Mouse (Mus musculus): ENCODE data around the gene Strn4. TPM values are rescaled to one million over a fixed set of nuclear protein-coding genes. Genes with fewer than 3 reads are reported as not detected.

The Strn4 gene
- total and polyA plus RNA-seq, 2 experiments from 2014 or later, result 61.1 to 128 TPM

- DNase-seq (ENCODE audit: low spot score) (peak; percentile 73), ATAC-seq (ENCODE audit: insufficient read depth, low read depth) (no peak)
- Histone ChIP-seq H3K4me1 (ENCODE audit: control insufficient read depth, insufficient read depth) (0 out of 2 replicates have a peak, but pooled peaks cover 15% of the 10 kb centered on the region), H3K4me3 (ENCODE audit: low read depth, low read length) (peak overlapping the region; percentile 14; the same call in 1 of the 2 replicates), H3K9me3 (replicated peaks; ENCODE audit: control insufficient read depth, low read length) (no peaks in the 10 kb centered on the region), H3K4me2 (ENCODE audit: low read depth, low read length) (peak overlapping the region; percentile 46), H3K9ac (replicated peaks; ENCODE audit: low read depth, low read length) (no peak overlapping the region), H3K27ac (ENCODE audit: low read depth) (peak overlapping the region; percentile 84), H3K27me3 (ENCODE audit: control insufficient read depth, insufficient read depth, low read length) (no peaks in the 10 kb centered on the region), H3K36me3 (replicated peaks; ENCODE audit: control insufficient read depth, insufficient read depth, low read length) (peaks cover 16% of the 10 kb centered on the region)
- peak; percentile 93 for TF ChIP-seq CTCF (IDR thresholded peaks at IDR 0.05; ENCODE audit: low read depth)
- TF ChIP-seq EP300 (IDR thresholded peaks at IDR 0.05; ENCODE audit: low read depth), result no peak
- WGBS, result 3% methylated on average over 17 of the region's 17 CpGs
Measured at GRCm38 (mm10) chr7:16874190-16874589, 58.5 kb downstream of the Strn4 start.

- Histone ChIP-seq H3K27ac (ENCODE audit: low read depth) (peak overlapping the region; percentile 84), H3K4me3 (ENCODE audit: low read depth, low read length) (peak overlapping the region; percentile 74), H3K27me3 (ENCODE audit: control insufficient read depth, insufficient read depth, low read length) (no peaks in the 10 kb centered on the region), H3K4me1 (ENCODE audit: control insufficient read depth, insufficient read depth) (peaks cover 16% of the 10 kb centered on the region; the same call in 1 of the 2 replicates), H3K9ac (replicated peaks; ENCODE audit: low read depth, low read length) (peak overlapping the region; percentile 75), H3K36me3 (replicated peaks; ENCODE audit: control insufficient read depth, insufficient read depth, low read length) (peaks cover 10% of the 10 kb centered on the region), H3K4me2 (ENCODE audit: low read depth, low read length) (peak overlapping the region; percentile 95), H3K9me3 (replicated peaks; ENCODE audit: control insufficient read depth, low read length) (no peaks in the 10 kb centered on the region)
- ATAC-seq (ENCODE audit: insufficient read depth, low read depth) (peak; percentile 94), DNase-seq (ENCODE audit: low spot score) (peak; percentile 100)
- WGBS, result under 1% methylated on average over 33 of the region's 33 CpGs
- TF ChIP-seq EP300 (IDR thresholded peaks at IDR 0.05; ENCODE audit: low read depth) (no peak), CTCF (IDR thresholded peaks at IDR 0.05; ENCODE audit: low read depth) (peak; percentile 28)
Measured at GRCm38 (mm10) chr7:16874756-16875309, 59.1 kb downstream of the Strn4 start.

GRCm38 (mm10) chr7:16875310-16875325, 59.4 kb downstream of the Strn4 start, which contains the start of gene Dact3:
Gene Dact3, plus strand, starts transcription at chr7:16875317.
- ATAC-seq (ENCODE audit: insufficient read depth, low read depth) (no peak), DNase-seq (ENCODE audit: low spot score) (no peak)
- H3K4me3 ChIP-seq (ENCODE audit: low read depth, low read length), result peak within 1 kb of the TSS; percentile 74
- H3K9me3 ChIP-seq (replicated peaks; ENCODE audit: control insufficient read depth, low read length), result no peaks in the 10 kb centered on the region
- peaks cover 7% of the 10 kb centered on the region; the same call in 1 of the 2 replicates for H3K36me3 ChIP-seq (replicated peaks; ENCODE audit: control insufficient read depth, insufficient read depth, low read length)
- TF ChIP-seq CTCF (IDR thresholded peaks at IDR 0.05; ENCODE audit: low read depth), result no peak
- no peak for TF ChIP-seq EP300 (IDR thresholded peaks at IDR 0.05; ENCODE audit: low read depth)
- WGBS, result 0% methylated on average over 1 of the region's 1 CpGs
- peaks cover 19% of the 10 kb centered on the region; the same call in 1 of the 2 replicates for H3K4me1 ChIP-seq (ENCODE audit: control insufficient read depth, insufficient read depth)
- peak within 1 kb of the TSS; percentile 84 for H3K27ac ChIP-seq (ENCODE audit: low read depth)
- H3K9ac ChIP-seq (replicated peaks; ENCODE audit: low read depth, low read length), result peak within 1 kb of the TSS; percentile 75
- H3K4me2 ChIP-seq (ENCODE audit: low read depth, low read length), result peak within 1 kb of the TSS; percentile 95
- H3K27me3 ChIP-seq (ENCODE audit: control insufficient read depth, insufficient read depth, low read length), result no peaks in the 10 kb centered on the region

GRCm38 (mm10) chr7:16875326-16875725, 59.6 kb downstream of the Strn4 start:
- under 1% methylated on average over 30 of the region's 42 CpGs for WGBS
- peak; percentile 20 for ATAC-seq (ENCODE audit: insufficient read depth, low read depth)

GRCm38 (mm10) chr7:16876006-16876405, 60.3 kb downstream of the Strn4 start:
- ATAC-seq (ENCODE audit: insufficient read depth, low read depth) (no peak), DNase-seq (ENCODE audit: low spot score) (no peak)
- Histone ChIP-seq H3K4me3 (ENCODE audit: low read depth, low read length) (peak overlapping the region; percentile 74), H3K4me2 (ENCODE audit: low read depth, low read length) (peak overlapping the region; percentile 95), H3K27me3 (ENCODE audit: control insufficient read depth, insufficient read depth, low read length) (no peaks in the 10 kb centered on the region), H3K27ac (ENCODE audit: low read depth) (peak overlapping the region; percentile 84), H3K9me3 (replicated peaks; ENCODE audit: control insufficient read depth, low read length) (no peaks in the 10 kb centered on the region), H3K36me3 (replicated peaks; ENCODE audit: control insufficient read depth, insufficient read depth, low read length) (peaks cover 7% of the 10 kb centered on the region; the same call in 1 of the 2 replicates), H3K9ac (replicated peaks; ENCODE audit: low read depth, low read length) (peak overlapping the region; percentile 75), H3K4me1 (ENCODE audit: control insufficient read depth, insufficient read depth) (peaks cover 26% of the 10 kb centered on the region)
- 4% methylated on average over 11 of the region's 11 CpGs for WGBS
- TF ChIP-seq CTCF (IDR thresholded peaks at IDR 0.05; ENCODE audit: low read depth) (no peak), EP300 (IDR thresholded peaks at IDR 0.05; ENCODE audit: low read depth) (no peak)

More at GRCm38 (mm10) chr7:16875326-16875725, 59.6 kb downstream of the Strn4 start:
- no peak for DNase-seq (ENCODE audit: low spot score)
- no peak for TF ChIP-seq CTCF (IDR thresholded peaks at IDR 0.05; ENCODE audit: low read depth)
- no peak for TF ChIP-seq EP300 (IDR thresholded peaks at IDR 0.05; ENCODE audit: low read depth)
- Histone ChIP-seq H3K36me3 (replicated peaks; ENCODE audit: control insufficient read depth, insufficient read depth, low read length) (peaks cover 7% of the 10 kb centered on the region; the same call in 1 of the 2 replicates), H3K27me3 (ENCODE audit: control insufficient read depth, insufficient read depth, low read length) (no peaks in the 10 kb centered on the region), H3K9me3 (replicated peaks; ENCODE audit: control insufficient read depth, low read length) (no peaks in the 10 kb centered on the region), H3K9ac (replicated peaks; ENCODE audit: low read depth, low read length) (peak overlapping the region; percentile 75), H3K4me2 (ENCODE audit: low read depth, low read length) (peak overlapping the region; percentile 95), H3K4me3 (ENCODE audit: low read depth, low read length) (peak overlapping the region; percentile 74), H3K4me1 (ENCODE audit: control insufficient read depth, insufficient read depth) (peaks cover 20% of the 10 kb centered on the region; the same call in 1 of the 2 replicates), H3K27ac (ENCODE audit: low read depth) (peak overlapping the region; percentile 84)

- TF ChIP-seq CTCF (IDR thresholded peaks at IDR 0.05; ENCODE audit: low read depth), result no peak
- H3K4me2 ChIP-seq (ENCODE audit: low read depth, low read length), result peak overlapping the region; percentile 95
- peaks cover 27% of the 10 kb centered on the region for H3K4me1 ChIP-seq (ENCODE audit: control insufficient read depth, insufficient read depth)
- peaks cover 3% of the 10 kb centered on the region; the same call in 1 of the 2 replicates for H3K36me3 ChIP-seq (replicated peaks; ENCODE audit: control insufficient read depth, insufficient read depth, low read length)
- no peak for ATAC-seq (ENCODE audit: insufficient read depth, low read depth)
- H3K4me3 ChIP-seq (ENCODE audit: low read depth, low read length), result peak overlapping the region; percentile 74
- no peak for DNase-seq (ENCODE audit: low spot score)
- H3K27me3 ChIP-seq (ENCODE audit: control insufficient read depth, insufficient read depth, low read length), result no peaks in the 10 kb centered on the region
- no peaks in the 10 kb centered on the region for H3K9me3 ChIP-seq (replicated peaks; ENCODE audit: control insufficient read depth, low read length)
- H3K27ac ChIP-seq (ENCODE audit: low read depth), result peak overlapping the region; percentile 84
- peak overlapping the region; percentile 75 for H3K9ac ChIP-seq (replicated peaks; ENCODE audit: low read depth, low read length)
- 11% methylated on average over 12 of the region's 13 CpGs for WGBS
Measured at GRCm38 (mm10) chr7:16876608-16877007, 60.9 kb downstream of the Strn4 start.
